Mouse (Mus musculus) midbrain, postnatal 0 days (tissue): ENCODE results near the gene Cfp. TPM values are rescaled to one million over a fixed set of nuclear protein-coding genes. Genes with fewer than 3 reads are reported as not detected.
A peak's percentile ranks its signal among the peaks of the same experiment; 100 is the strongest.

Experiments used
- ATAC-seq: fragments of 200-750 bp; cut with Nextera tagmentation; 2 replicates; pipeline ENCODE4 v1.8.0; 2017; ENCODE audit warnings: moderate number of reproducible peaks, mild to moderate bottlenecking, moderate TSS enrichment, moderate library complexity; ENCODE audit not compliant: low FRiP score
- DNase-seq: peaks from one replicate; pipeline ENCODE4 v3.0.0-alpha.2; 2015; ENCODE audit warnings: low spot score
- H3K27ac ChIP-seq: fragments of 300-500 bp; sonication (generic); 2 replicates; pipeline ENCODE4 v1.5.1; 2014; ENCODE audit warnings: low read depth, mild to moderate bottlenecking, low read length, mixed read lengths
- H3K27me3 ChIP-seq: fragments of 300-500 bp; sonication (generic); 2 replicates; pipeline ENCODE4 v1.6.1; 2014; ENCODE audit warnings: low read length, control low read depth, mixed read lengths; ENCODE audit not compliant: insufficient read depth
- H3K36me3 ChIP-seq: fragments of 300-500 bp; sonication (generic); 2 replicates; pipeline ENCODE4 v1.6.1; 2014; ENCODE audit warnings: low read length, control low read depth, mixed read lengths; ENCODE audit not compliant: insufficient read depth
- H3K4me1 ChIP-seq: fragments of 300-500 bp; sonication (generic); 2 replicates; pipeline ENCODE4 v1.6.1; 2014; ENCODE audit warnings: mild to moderate bottlenecking, control low read depth, antibody characterized with exemption, low read length, mixed read lengths; ENCODE audit not compliant: insufficient read depth
- H3K4me2 ChIP-seq: fragments of 300-500 bp; sonication (generic); 2 replicates; pipeline ENCODE4 v1.6.1; 2014; ENCODE audit warnings: low read depth, mild to moderate bottlenecking, low read length, mixed read lengths; ENCODE audit not compliant: poor library complexity, severe bottlenecking
- H3K4me3 ChIP-seq: fragments of 300-500 bp; sonication (generic); 2 replicates; pipeline ENCODE4 v1.5.1; 2014; ENCODE audit warnings: low read depth, mild to moderate bottlenecking, low read length, moderate library complexity
- H3K9ac ChIP-seq: fragments of 300-500 bp; sonication (generic); replicated peaks from 2 replicates; pipeline ENCODE4 v1.6.1; 2014; ENCODE audit warnings: mild to moderate bottlenecking, low read length, moderate library complexity, mixed read lengths; ENCODE audit not compliant: poor library complexity, severe bottlenecking
- H3K9me3 ChIP-seq: fragments of 300-500 bp; sonication (generic); 2 replicates; pipeline ENCODE4 v1.6.1; 2016; ENCODE audit warnings: low read length, control low read depth
- CTCF ChIP-seq: IDR thresholded peaks from 2 replicates; pipeline ENCODE4 v1.5.1; 2016; ENCODE audit warnings: antibody characterized with exemption, mild to moderate bottlenecking
- WGBS: fragments of 180-500 bp; shearing (Covaris S2); extraction: QIAGEN DNeasy Blood & Tissue Kit; methylation state at CpG from one replicate; pipeline ENCODE4 v1.1.7; 2014; 5-methylcytosine and 5-hydroxymethylcytosine counted together
- polyA plus RNA-seq: library from polyadenylated mRNA; unstranded; fragments of >200 nt; fragmentation: Nextera tagmentation; extraction: Ambion mirVana; gene quantifications from 2 replicates; pipeline ENCODE4 v1.2.1, GENCODE M21; 2015
- total RNA-seq: library from RNA; depleted of rRNA; stranded (reverse); fragments of >200 nt; gene quantifications from 2 replicates; pipeline ENCODE4 v1.2.3, GENCODE M21; 2014; rRNA removed

Gene Cfp
- total and polyA plus RNA-seq, 2 experiments from 2014 or later, result 3.2 to 7.7 TPM

GRCm38 (mm10) chrX:20920249-20920843, 11.0 kb downstream of the Cfp start:
- H3K9me3 ChIP-seq, result no peaks in the 10 kb centered on the region
- H3K4me1 ChIP-seq, result peaks cover 3% of the 10 kb centered on the region; the same call in 1 of the 2 replicates
- H3K27me3 ChIP-seq, result no peaks in the 10 kb centered on the region
- 21% methylated on average over 41 of the region's 49 CpGs for WGBS
- H3K27ac ChIP-seq, result peak overlapping the region; percentile 77
- peak overlapping the region; percentile 56 for H3K4me3 ChIP-seq
- H3K9ac ChIP-seq, result peak overlapping the region; percentile 71
- H3K4me2 ChIP-seq, result peak overlapping the region; percentile 56
- no peak; the same call in 1 of the 2 replicates for TF ChIP-seq CTCF
- no peaks in the 10 kb centered on the region for H3K36me3 ChIP-seq
- ATAC-seq, result peak; percentile 71
- peak; percentile 2 for DNase-seq

DNA sequence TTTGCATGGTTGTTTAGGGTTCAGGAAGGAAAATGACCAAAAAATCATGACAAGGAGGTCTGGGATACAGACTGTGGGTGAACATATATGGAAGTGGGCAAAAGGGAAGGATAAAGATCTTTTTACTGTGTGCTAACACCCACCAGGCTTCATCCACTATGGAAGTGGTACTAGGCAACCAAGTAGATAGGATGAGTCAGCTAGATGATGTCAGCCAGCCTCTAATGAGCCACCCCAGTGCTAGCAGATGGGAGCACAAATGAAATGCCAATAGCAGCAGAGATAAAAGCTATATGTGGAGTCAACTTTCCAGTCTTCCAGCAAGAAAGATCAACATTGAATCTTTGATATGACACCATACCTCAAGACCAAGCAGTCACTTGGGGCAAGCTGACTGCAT, 16.3 kb downstream of the Cfp start:
- no peaks in the 10 kb centered on the region for H3K9me3 ChIP-seq
- H3K4me2 ChIP-seq, result no peak overlapping the region
- H3K27ac ChIP-seq, result no peak overlapping the region
- TF ChIP-seq CTCF, result no peak
- no peak overlapping the region for H3K4me3 ChIP-seq
- no peak overlapping the region for H3K9ac ChIP-seq
- H3K4me1 ChIP-seq, result peaks cover 3% of the 10 kb centered on the region; the same call in 1 of the 2 replicates
- no peak for DNase-seq
- no peaks in the 10 kb centered on the region for H3K27me3 ChIP-seq
- no peak for ATAC-seq
- H3K36me3 ChIP-seq, result no peaks in the 10 kb centered on the region

- Histone ChIP-seq H3K9me3 (no peaks in the 10 kb centered on the region), H3K27ac (no peak overlapping the region), H3K9ac (no peak overlapping the region), H3K27me3 (no peaks in the 10 kb centered on the region), H3K36me3 (no peaks in the 10 kb centered on the region), H3K4me3 (no peak overlapping the region), H3K4me1 (0 out of 2 replicates have a peak, but pooled peaks cover 3% of the 10 kb centered on the region), H3K4me2 (no peak overlapping the region)
- 88% methylated on average over 6 of the region's 6 CpGs for WGBS
- ATAC-seq, result no peak
- TF ChIP-seq CTCF, result no peak
- DNase-seq, result no peak
These were observed 17.6 kb downstream of the Cfp start for GRCm38 (mm10) chrX:20913726-20914125.

- ATAC-seq (no peak), DNase-seq (no peak)
- Histone ChIP-seq H3K36me3 (0 out of 2 replicates have a peak, but pooled peaks cover 3% of the 10 kb centered on the region), H3K4me3 (no peak overlapping the region), H3K27me3 (no peaks in the 10 kb centered on the region), H3K4me1 (no peaks in the 10 kb centered on the region), H3K9me3 (no peaks in the 10 kb centered on the region), H3K27ac (no peak overlapping the region), H3K4me2 (no peak overlapping the region), H3K9ac (no peak overlapping the region)
- TF ChIP-seq CTCF, result no peak
- 53% methylated on average over 3 of the region's 3 CpGs for WGBS
These were observed 21.3 kb downstream of the Cfp start for GRCm38 (mm10) chrX:20910074-20910473.

Other genes starting within 250 kb of the Cfp start
- 217 and 218 TPM in 2 replicates for gene Cdk16, start 243.6 kb downstream of the Cfp start, total RNA-seq
- gene Cdk16, start 243.6 kb downstream of the Cfp start, polyA plus RNA-seq, result 171 and 173 TPM in 2 replicates
- 95.1 and 95.4 TPM in 2 replicates for gene Usp11, start 227.6 kb downstream of the Cfp start, total RNA-seq
- gene Usp11, start 227.6 kb downstream of the Cfp start, polyA plus RNA-seq, result 76.2 and 77.0 TPM in 2 replicates
- gene Araf, start 133.7 kb downstream of the Cfp start, total RNA-seq, result 262 and 315 TPM in 2 replicates
- gene Araf, start 133.7 kb downstream of the Cfp start, polyA plus RNA-seq, result 424 and 456 TPM in 2 replicates
- gene Timp1, start 61.4 kb downstream of the Cfp start, total RNA-seq, result 3.8 and 9.3 TPM in 2 replicates
- 3.2 and 4.1 TPM in 2 replicates for gene Timp1, start 61.4 kb downstream of the Cfp start, polyA plus RNA-seq
- 60.9 and 70.8 TPM in 2 replicates for gene Syn1, start 10.6 kb downstream of the Cfp start, total RNA-seq
- gene Syn1, start 10.6 kb downstream of the Cfp start, polyA plus RNA-seq, result 113 and 115 TPM in 2 replicates
- 31.7 and 38.4 TPM in 2 replicates for gene Elk1, start 19.1 kb upstream of the Cfp start, total RNA-seq
- gene Elk1, start 19.1 kb upstream of the Cfp start, polyA plus RNA-seq, result 15.4 and 16.7 TPM in 2 replicates
- gene Uxt, start 30.5 kb upstream of the Cfp start, total RNA-seq, result 11.8 and 14.1 TPM in 2 replicates
- gene Uxt, start 30.5 kb upstream of the Cfp start, polyA plus RNA-seq, result 22.4 and 22.7 TPM in 2 replicates
- 5.3 and 12.0 TPM in 2 replicates for gene Zfp182, start 130.8 kb upstream of the Cfp start, total RNA-seq
- 3.9 and 4.0 TPM in 2 replicates for gene Zfp182, start 130.8 kb upstream of the Cfp start, polyA plus RNA-seq
- not detected in 2 replicates for gene Spaca5, start 136.9 kb upstream of the Cfp start, total RNA-seq
- not detected in 2 replicates for gene Spaca5, start 136.9 kb upstream of the Cfp start, polyA plus RNA-seq
- 4.4 and 4.7 TPM in 2 replicates for gene Zfp300, start 158.0 kb upstream of the Cfp start, total RNA-seq
- 3.3 and 3.4 TPM in 2 replicates for gene Zfp300, start 158.0 kb upstream of the Cfp start, polyA plus RNA-seq
- gene Ssxa1, start 184.3 kb upstream of the Cfp start, total RNA-seq, result not detected in 2 replicates
- gene Ssxa1, start 184.3 kb upstream of the Cfp start, polyA plus RNA-seq, result not detected in 2 replicates
- not detected in 2 replicates for gene Gm21876, start 244.1 kb upstream of the Cfp start, total RNA-seq
- gene Gm21876, start 244.1 kb upstream of the Cfp start, polyA plus RNA-seq, result not detected in 2 replicates